Mouse (Mus musculus) layer of hippocampus, adult 9-10 months (tissue): ENCODE measurements around the gene Gm9999.

Experiments used
- DNase-seq: peaks from one replicate; pipeline ENCODE4 v3.0.0; 2022; ENCODE audit warnings: low spot score

Gene Gm9999

GRCm38 (mm10) chr7:47027520-47027919, 44.1 kb downstream of the Gm9999 start:
- DNase-seq: no peak

GRCm38 (mm10) chr7:47030517-47031193, 47.3 kb downstream of the Gm9999 start:
- DNase-seq: no peak

- DNase-seq: no peak
These were observed 48.0 kb downstream of the Gm9999 start for GRCm38 (mm10) chr7:47031371-47031770.

DNA sequence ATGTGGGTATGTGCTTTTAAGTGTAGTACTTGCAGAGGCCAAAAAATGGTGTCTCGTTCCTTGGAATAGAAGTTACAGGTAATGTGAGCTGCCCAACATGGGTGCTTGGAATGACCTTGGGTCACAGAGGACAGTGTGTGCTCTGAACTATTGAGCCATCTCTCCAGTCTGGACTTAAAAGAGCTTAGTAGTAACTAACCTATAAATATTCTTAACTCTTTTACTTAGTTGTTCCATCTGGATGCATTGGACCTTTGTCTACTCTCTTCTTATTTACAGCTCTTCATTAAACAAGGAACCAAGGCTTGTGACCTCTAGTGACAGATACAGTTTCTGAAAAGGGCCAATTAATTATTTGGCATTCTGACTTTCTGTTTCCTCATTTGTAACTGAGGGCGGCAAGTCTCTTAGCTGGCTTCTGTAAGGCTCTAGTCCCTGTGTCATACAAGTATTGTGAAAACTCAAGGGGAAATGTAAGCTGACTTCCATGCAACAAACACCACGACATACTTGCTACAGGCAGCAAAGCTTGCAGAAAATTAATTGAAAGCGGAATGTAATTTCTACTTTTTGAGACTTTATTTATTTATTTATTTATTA, 51.5 kb downstream of the Gm9999 start:
- DNase-seq: no peak

- no peak for DNase-seq
These were observed 52.0 kb downstream of the Gm9999 start for GRCm38 (mm10) chr7:47035426-47035825.
